Mouse (Mus musculus): ENCODE measurements around the gene Wipf2. TPM values are rescaled to one million over a fixed set of nuclear protein-coding genes. Genes with fewer than 3 reads are reported as not detected.

The Wipf2 gene
- polyA plus RNA-seq, 1 experiment from 2014 or later = 5.0 TPM

- WGBS = 24% methylated on average over 3 of the region's 3 CpGs
- Histone ChIP-seq H3K4me2 (replicated peaks) (peak overlapping the region; percentile 91), H3K27ac (peak overlapping the region; percentile 99), H3K4me3 (peak overlapping the region; percentile 82), H3K36me3 (no peaks in the 10 kb centered on the region), H3K4me1 (peaks cover 88% of the 10 kb centered on the region), H3K9ac (peak overlapping the region; percentile 31), H3K27me3 (no peaks in the 10 kb centered on the region), H3K9me3 (no peaks in the 10 kb centered on the region)
- ATAC-seq (ENCODE audit: insufficient number of reproducible peaks, insufficient read depth, low FRiP score, low TSS enrichment) = no peak
These were observed 77.3 kb downstream of the Wipf2 start for GRCm38 (mm10) chr11:98940776-98941175.

GRCm38 (mm10) chr11:98941341-98941825 is 77.9 kb downstream of the Wipf2 start:
- Histone ChIP-seq H3K27me3 (no peaks in the 10 kb centered on the region), H3K9me3 (no peaks in the 10 kb centered on the region), H3K9ac (peak overlapping the region; percentile 55), H3K4me2 (replicated peaks) (peak overlapping the region; percentile 91), H3K4me1 (peaks cover 86% of the 10 kb centered on the region), H3K4me3 (peak overlapping the region; percentile 82), H3K36me3 (no peaks in the 10 kb centered on the region), H3K27ac (peak overlapping the region; percentile 99)
- no peak for ATAC-seq (ENCODE audit: insufficient number of reproducible peaks, insufficient read depth, low FRiP score, low TSS enrichment)
- 2% methylated on average over 12 of the region's 12 CpGs for WGBS

- WGBS = 6% methylated on average over 15 of the region's 15 CpGs
- Histone ChIP-seq H3K9me3 (no peaks in the 10 kb centered on the region), H3K36me3 (no peaks in the 10 kb centered on the region), H3K9ac (peak overlapping the region; percentile 55), H3K27me3 (no peaks in the 10 kb centered on the region), H3K27ac (peak overlapping the region; percentile 99), H3K4me3 (peak overlapping the region; percentile 82), H3K4me2 (replicated peaks) (peak overlapping the region; percentile 91), H3K4me1 (peaks cover 81% of the 10 kb centered on the region)
- no peak for ATAC-seq (ENCODE audit: insufficient number of reproducible peaks, insufficient read depth, low FRiP score, low TSS enrichment)
These were observed 78.5 kb downstream of the Wipf2 start for GRCm38 (mm10) chr11:98941826-98942550.

- H3K27ac ChIP-seq = peak overlapping the region; percentile 99
- no peaks in the 10 kb centered on the region for H3K27me3 ChIP-seq
- no peaks in the 10 kb centered on the region for H3K9me3 ChIP-seq
- WGBS = 57% methylated on average over 3 of the region's 3 CpGs
- peaks cover 82% of the 10 kb centered on the region for H3K4me1 ChIP-seq
- H3K9ac ChIP-seq = peak overlapping the region; percentile 55
- peak overlapping the region; percentile 91 for H3K4me2 ChIP-seq (replicated peaks)
- H3K4me3 ChIP-seq = peak overlapping the region; percentile 82
- no peaks in the 10 kb centered on the region for H3K36me3 ChIP-seq
- no peak for ATAC-seq (ENCODE audit: insufficient number of reproducible peaks, insufficient read depth, low FRiP score, low TSS enrichment)
These were observed 79.1 kb downstream of the Wipf2 start for GRCm38 (mm10) chr11:98942555-98942922.

GRCm38 (mm10) chr11:98942923-98943641 is 79.6 kb downstream of the Wipf2 start:
- peaks cover 82% of the 10 kb centered on the region for H3K4me1 ChIP-seq
- H3K4me3 ChIP-seq = peak overlapping the region; percentile 82; the same call in 1 of the 2 replicates
- H3K9ac ChIP-seq = peak overlapping the region; percentile 55

GRCm38 (mm10) chr11:98943741-98944461 is 80.5 kb downstream of the Wipf2 start:
- 30% methylated on average over 14 of the region's 14 CpGs for WGBS
- no peaks in the 10 kb centered on the region for H3K9me3 ChIP-seq
- H3K4me1 ChIP-seq = peaks cover 80% of the 10 kb centered on the region
- H3K4me3 ChIP-seq = 0 out of 2 replicates have a peak overlapping the region, but pooled peaks have one; percentile 5
- no peak for ATAC-seq (ENCODE audit: insufficient number of reproducible peaks, insufficient read depth, low FRiP score, low TSS enrichment)
- no peaks in the 10 kb centered on the region for H3K27me3 ChIP-seq
- peak overlapping the region; percentile 91 for H3K4me2 ChIP-seq (replicated peaks)
- H3K9ac ChIP-seq = peak overlapping the region; percentile 55; the same call in 1 of the 2 replicates
- H3K27ac ChIP-seq = peak overlapping the region; percentile 99
- no peaks in the 10 kb centered on the region for H3K36me3 ChIP-seq

More at GRCm38 (mm10) chr11:98942923-98943641, 79.6 kb downstream of the Wipf2 start:
- Histone ChIP-seq H3K27ac (peak overlapping the region; percentile 99), H3K36me3 (no peaks in the 10 kb centered on the region), H3K4me2 (replicated peaks) (peak overlapping the region; percentile 91), H3K9me3 (no peaks in the 10 kb centered on the region), H3K27me3 (no peaks in the 10 kb centered on the region)
- WGBS = 45% methylated on average over 8 of the region's 8 CpGs
- ATAC-seq (ENCODE audit: insufficient number of reproducible peaks, insufficient read depth, low FRiP score, low TSS enrichment) = no peak

- no peak overlapping the region for H3K4me3 ChIP-seq
- no peaks in the 10 kb centered on the region for H3K9me3 ChIP-seq
- H3K27ac ChIP-seq = peak overlapping the region; percentile 99
- H3K36me3 ChIP-seq = peaks cover 6% of the 10 kb centered on the region
- H3K4me2 ChIP-seq (replicated peaks) = peak overlapping the region; percentile 91
- 20% methylated on average over 11 of the region's 11 CpGs for WGBS
- no peak for ATAC-seq (ENCODE audit: insufficient number of reproducible peaks, insufficient read depth, low FRiP score, low TSS enrichment)
- H3K9ac ChIP-seq = peak overlapping the region; percentile 55; the same call in 1 of the 2 replicates
- H3K27me3 ChIP-seq = no peaks in the 10 kb centered on the region
- peaks cover 80% of the 10 kb centered on the region for H3K4me1 ChIP-seq
These were observed 81.6 kb downstream of the Wipf2 start for GRCm38 (mm10) chr11:98944897-98945604.

GRCm38 (mm10) chr11:98945605-98945977 is 82.2 kb downstream of the Wipf2 start:
- peaks cover 11% of the 10 kb centered on the region for H3K36me3 ChIP-seq
- 44% methylated on average over 3 of the region's 3 CpGs for WGBS
- no peak overlapping the region for H3K9ac ChIP-seq
- ATAC-seq (ENCODE audit: insufficient number of reproducible peaks, insufficient read depth, low FRiP score, low TSS enrichment) = no peak
- H3K27ac ChIP-seq = peak overlapping the region; percentile 46; the same call in 1 of the 2 replicates
- no peaks in the 10 kb centered on the region for H3K27me3 ChIP-seq
- no peaks in the 10 kb centered on the region for H3K9me3 ChIP-seq
- peaks cover 77% of the 10 kb centered on the region for H3K4me1 ChIP-seq
- H3K4me3 ChIP-seq = no peak overlapping the region
- H3K4me2 ChIP-seq (replicated peaks) = peak overlapping the region; percentile 91; the same call in 1 of the 2 replicates

GRCm38 (mm10) chr11:98947969-98948569 is 84.6 kb downstream of the Wipf2 start:
- Histone ChIP-seq H3K36me3 (peaks cover 26% of the 10 kb centered on the region), H3K4me1 (peaks cover 69% of the 10 kb centered on the region)

GRCm38 (mm10) chr11:98949242-98949957 is 86.0 kb downstream of the Wipf2 start:
- 65% methylated on average over 12 of the region's 12 CpGs for WGBS
- peaks cover 69% of the 10 kb centered on the region for H3K4me1 ChIP-seq

More at GRCm38 (mm10) chr11:98947969-98948569, 84.6 kb downstream of the Wipf2 start:
- Histone ChIP-seq H3K9ac (no peak overlapping the region), H3K27me3 (no peaks in the 10 kb centered on the region), H3K4me2 (replicated peaks) (no peak overlapping the region), H3K9me3 (no peaks in the 10 kb centered on the region), H3K4me3 (no peak overlapping the region), H3K27ac (0 out of 2 replicates have a peak overlapping the region, but pooled peaks have one; percentile 0)
- 83% methylated on average over 18 of the region's 18 CpGs for WGBS
- no peak for ATAC-seq (ENCODE audit: insufficient number of reproducible peaks, insufficient read depth, low FRiP score, low TSS enrichment)

More at GRCm38 (mm10) chr11:98949242-98949957, 86.0 kb downstream of the Wipf2 start:
- no peak for ATAC-seq (ENCODE audit: insufficient number of reproducible peaks, insufficient read depth, low FRiP score, low TSS enrichment)
- no peak overlapping the region for H3K4me3 ChIP-seq
- H3K9me3 ChIP-seq = no peaks in the 10 kb centered on the region
- peaks cover 26% of the 10 kb centered on the region for H3K36me3 ChIP-seq
- H3K27ac ChIP-seq = no peak overlapping the region
- H3K9ac ChIP-seq = no peak overlapping the region
- no peak overlapping the region for H3K4me2 ChIP-seq (replicated peaks)
- no peaks in the 10 kb centered on the region for H3K27me3 ChIP-seq

Measured in embryonic facial prominence, embryonic 12.5 days (tissue).